Mouse (Mus musculus): ENCODE results near the gene Dpp10. TPM values are rescaled to one million over a fixed set of nuclear protein-coding genes. Genes with fewer than 3 reads are reported as not detected.

The Dpp10 gene
- polyA plus RNA-seq, 1 experiment from 2014 or later: 1.1 TPM

- Histone ChIP-seq H3K4me1 (ENCODE audit: control insufficient read depth, insufficient read depth, low read length) (no peaks in the 10 kb centered on the region), H3K27ac (ENCODE audit: low read length) (no peak overlapping the region), H3K36me3 (ENCODE audit: control insufficient read depth, insufficient read depth, low read length) (no peaks in the 10 kb centered on the region), H3K4me3 (replicated peaks; ENCODE audit: low read length) (no peak overlapping the region), H3K9ac (ENCODE audit: low read length) (no peak overlapping the region), H3K4me2 (ENCODE audit: low read depth, low read length) (no peak overlapping the region), H3K27me3 (ENCODE audit: control insufficient read depth, insufficient read depth, low read length) (no peaks in the 10 kb centered on the region), H3K9me3 (replicated peaks; ENCODE audit: control insufficient read depth, low read length) (no peaks in the 10 kb centered on the region)
- WGBS: 84% methylated on average over 2 of the region's 2 CpGs
- ATAC-seq (ENCODE audit: insufficient read depth, low FRiP score): no peak
Observed at GRCm38 (mm10) chr1:123765511-123765910, 279.8 kb downstream of the Dpp10 start.

- no peak for ATAC-seq (ENCODE audit: insufficient read depth, low FRiP score)
- 92% methylated on average over 3 of the region's 3 CpGs for WGBS
Observed at GRCm38 (mm10) chr1:123762272-123762671, 283.1 kb downstream of the Dpp10 start.

GRCm38 (mm10) chr1:123756055-123756454 is 289.3 kb downstream of the Dpp10 start:
- ATAC-seq (ENCODE audit: insufficient read depth, low FRiP score): no peak
- H3K36me3 ChIP-seq (ENCODE audit: control insufficient read depth, insufficient read depth, low read length): no peaks in the 10 kb centered on the region
- no peak overlapping the region for H3K9ac ChIP-seq (ENCODE audit: low read length)
- H3K4me3 ChIP-seq (replicated peaks; ENCODE audit: low read length): no peak overlapping the region
- no peak overlapping the region for H3K4me2 ChIP-seq (ENCODE audit: low read depth, low read length)
- no peaks in the 10 kb centered on the region for H3K27me3 ChIP-seq (ENCODE audit: control insufficient read depth, insufficient read depth, low read length)
- no peak overlapping the region for H3K27ac ChIP-seq (ENCODE audit: low read length)
- H3K4me1 ChIP-seq (ENCODE audit: control insufficient read depth, insufficient read depth, low read length): no peaks in the 10 kb centered on the region
- H3K9me3 ChIP-seq (replicated peaks; ENCODE audit: control insufficient read depth, low read length): no peaks in the 10 kb centered on the region

More at GRCm38 (mm10) chr1:123762272-123762671, 283.1 kb downstream of the Dpp10 start:
- Histone ChIP-seq H3K36me3 (ENCODE audit: control insufficient read depth, insufficient read depth, low read length) (no peaks in the 10 kb centered on the region), H3K4me3 (replicated peaks; ENCODE audit: low read length) (no peak overlapping the region), H3K4me1 (ENCODE audit: control insufficient read depth, insufficient read depth, low read length) (no peaks in the 10 kb centered on the region), H3K27me3 (ENCODE audit: control insufficient read depth, insufficient read depth, low read length) (no peaks in the 10 kb centered on the region), H3K9me3 (replicated peaks; ENCODE audit: control insufficient read depth, low read length) (no peaks in the 10 kb centered on the region), H3K9ac (ENCODE audit: low read length) (no peak overlapping the region), H3K27ac (ENCODE audit: low read length) (no peak overlapping the region), H3K4me2 (ENCODE audit: low read depth, low read length) (no peak overlapping the region)

- H3K4me3 ChIP-seq (replicated peaks; ENCODE audit: low read length): no peak overlapping the region
- WGBS: 75% methylated on average over 3 of the region's 3 CpGs
- H3K4me1 ChIP-seq (ENCODE audit: control insufficient read depth, insufficient read depth, low read length): no peaks in the 10 kb centered on the region
- no peaks in the 10 kb centered on the region for H3K36me3 ChIP-seq (ENCODE audit: control insufficient read depth, insufficient read depth, low read length)
- H3K9ac ChIP-seq (ENCODE audit: low read length): no peak overlapping the region
- no peak overlapping the region for H3K4me2 ChIP-seq (ENCODE audit: low read depth, low read length)
- no peak overlapping the region for H3K27ac ChIP-seq (ENCODE audit: low read length)
- ATAC-seq (ENCODE audit: insufficient read depth, low FRiP score): no peak
- no peaks in the 10 kb centered on the region for H3K9me3 ChIP-seq (replicated peaks; ENCODE audit: control insufficient read depth, low read length)
- H3K27me3 ChIP-seq (ENCODE audit: control insufficient read depth, insufficient read depth, low read length): no peaks in the 10 kb centered on the region
Observed at GRCm38 (mm10) chr1:123707292-123707691, 338.1 kb downstream of the Dpp10 start.

GRCm38 (mm10) chr1:123658409-123658808 is 386.9 kb downstream of the Dpp10 start:
- Histone ChIP-seq H3K27ac (ENCODE audit: low read length) (no peak overlapping the region), H3K4me1 (ENCODE audit: control insufficient read depth, insufficient read depth, low read length) (no peaks in the 10 kb centered on the region), H3K4me2 (ENCODE audit: low read depth, low read length) (no peak overlapping the region), H3K9me3 (replicated peaks; ENCODE audit: control insufficient read depth, low read length) (no peaks in the 10 kb centered on the region), H3K27me3 (ENCODE audit: control insufficient read depth, insufficient read depth, low read length) (no peaks in the 10 kb centered on the region), H3K4me3 (replicated peaks; ENCODE audit: low read length) (no peak overlapping the region), H3K36me3 (ENCODE audit: control insufficient read depth, insufficient read depth, low read length) (no peaks in the 10 kb centered on the region), H3K9ac (ENCODE audit: low read length) (no peak overlapping the region)
- WGBS: 83% methylated on average over 2 of the region's 2 CpGs
- ATAC-seq (ENCODE audit: insufficient read depth, low FRiP score): no peak

- no peak overlapping the region for H3K9ac ChIP-seq (ENCODE audit: low read length)
- H3K27me3 ChIP-seq (ENCODE audit: control insufficient read depth, insufficient read depth, low read length): no peaks in the 10 kb centered on the region
- H3K36me3 ChIP-seq (ENCODE audit: control insufficient read depth, insufficient read depth, low read length): no peaks in the 10 kb centered on the region
- no peak overlapping the region for H3K4me3 ChIP-seq (replicated peaks; ENCODE audit: low read length)
- no peaks in the 10 kb centered on the region for H3K9me3 ChIP-seq (replicated peaks; ENCODE audit: control insufficient read depth, low read length)
- H3K27ac ChIP-seq (ENCODE audit: low read length): no peak overlapping the region
- 46% methylated on average over 3 of the region's 3 CpGs for WGBS
- no peak overlapping the region for H3K4me2 ChIP-seq (ENCODE audit: low read depth, low read length)
- no peak for ATAC-seq (ENCODE audit: insufficient read depth, low FRiP score)
- H3K4me1 ChIP-seq (ENCODE audit: control insufficient read depth, insufficient read depth, low read length): no peaks in the 10 kb centered on the region
Observed at GRCm38 (mm10) chr1:123656607-123657006, 388.8 kb downstream of the Dpp10 start.

- no peaks in the 10 kb centered on the region for H3K9me3 ChIP-seq (replicated peaks; ENCODE audit: control insufficient read depth, low read length)
- WGBS: 86% methylated on average over 1 of the region's 1 CpGs
- H3K4me3 ChIP-seq (replicated peaks; ENCODE audit: low read length): no peak overlapping the region
- ATAC-seq (ENCODE audit: insufficient read depth, low FRiP score): no peak
- no peak overlapping the region for H3K9ac ChIP-seq (ENCODE audit: low read length)
- H3K4me1 ChIP-seq (ENCODE audit: control insufficient read depth, insufficient read depth, low read length): no peaks in the 10 kb centered on the region
- no peak overlapping the region for H3K4me2 ChIP-seq (ENCODE audit: low read depth, low read length)
- H3K27me3 ChIP-seq (ENCODE audit: control insufficient read depth, insufficient read depth, low read length): no peaks in the 10 kb centered on the region
- H3K27ac ChIP-seq (ENCODE audit: low read length): no peak overlapping the region
- no peaks in the 10 kb centered on the region for H3K36me3 ChIP-seq (ENCODE audit: control insufficient read depth, insufficient read depth, low read length)
Observed at GRCm38 (mm10) chr1:123637897-123638296, 407.5 kb downstream of the Dpp10 start.

- H3K27me3 ChIP-seq (ENCODE audit: control insufficient read depth, insufficient read depth, low read length): no peaks in the 10 kb centered on the region
- H3K4me3 ChIP-seq (replicated peaks; ENCODE audit: low read length): no peak overlapping the region
- H3K9me3 ChIP-seq (replicated peaks; ENCODE audit: control insufficient read depth, low read length): no peaks in the 10 kb centered on the region
- WGBS: 77% methylated on average over 3 of the region's 3 CpGs
- H3K9ac ChIP-seq (ENCODE audit: low read length): no peak overlapping the region
- no peak overlapping the region for H3K27ac ChIP-seq (ENCODE audit: low read length)
- ATAC-seq (ENCODE audit: insufficient read depth, low FRiP score): no peak
- H3K36me3 ChIP-seq (ENCODE audit: control insufficient read depth, insufficient read depth, low read length): no peaks in the 10 kb centered on the region
- H3K4me2 ChIP-seq (ENCODE audit: low read depth, low read length): no peak overlapping the region
- H3K4me1 ChIP-seq (ENCODE audit: control insufficient read depth, insufficient read depth, low read length): no peaks in the 10 kb centered on the region
Observed at GRCm38 (mm10) chr1:123628268-123628667, 417.1 kb downstream of the Dpp10 start.

GRCm38 (mm10) chr1:123584857-123585256 is 460.5 kb downstream of the Dpp10 start:
- Histone ChIP-seq H3K27ac (ENCODE audit: low read length) (no peak overlapping the region), H3K9me3 (replicated peaks; ENCODE audit: control insufficient read depth, low read length) (no peaks in the 10 kb centered on the region), H3K4me3 (replicated peaks; ENCODE audit: low read length) (no peak overlapping the region), H3K4me1 (ENCODE audit: control insufficient read depth, insufficient read depth, low read length) (no peaks in the 10 kb centered on the region), H3K27me3 (ENCODE audit: control insufficient read depth, insufficient read depth, low read length) (no peaks in the 10 kb centered on the region), H3K36me3 (ENCODE audit: control insufficient read depth, insufficient read depth, low read length) (no peaks in the 10 kb centered on the region), H3K4me2 (ENCODE audit: low read depth, low read length) (no peak overlapping the region), H3K9ac (ENCODE audit: low read length) (no peak overlapping the region)
- ATAC-seq (ENCODE audit: insufficient read depth, low FRiP score): no peak

GRCm38 (mm10) chr1:123580112-123580511 is 465.2 kb downstream of the Dpp10 start:
- H3K4me3 ChIP-seq (replicated peaks; ENCODE audit: low read length): no peak overlapping the region
- ATAC-seq (ENCODE audit: insufficient read depth, low FRiP score): no peak
- H3K27ac ChIP-seq (ENCODE audit: low read length): no peak overlapping the region
- WGBS: 80% methylated on average over 2 of the region's 2 CpGs
- H3K9ac ChIP-seq (ENCODE audit: low read length): no peak overlapping the region
- no peaks in the 10 kb centered on the region for H3K36me3 ChIP-seq (ENCODE audit: control insufficient read depth, insufficient read depth, low read length)
- no peaks in the 10 kb centered on the region for H3K27me3 ChIP-seq (ENCODE audit: control insufficient read depth, insufficient read depth, low read length)
- H3K9me3 ChIP-seq (replicated peaks; ENCODE audit: control insufficient read depth, low read length): no peaks in the 10 kb centered on the region
- no peak overlapping the region for H3K4me2 ChIP-seq (ENCODE audit: low read depth, low read length)
- H3K4me1 ChIP-seq (ENCODE audit: control insufficient read depth, insufficient read depth, low read length): no peaks in the 10 kb centered on the region

Measured in stomach, embryonic 16.5 days (tissue).